Mouse (Mus musculus) lung, embryonic 14.5 days (tissue): ENCODE measurements around the gene Gm21497. TPM values are rescaled to one million over a fixed set of nuclear protein-coding genes. Genes with fewer than 3 reads are reported as not detected.
"Not testable (repeated sequence)": the region's sequence is repeated elsewhere in the genome, so short reads cannot be mapped to it uniquely, and the experiment has no call there.

Experiments
- ATAC-seq: fragments of 200-750 bp; cut with Nextera tagmentation; 2 replicates; pipeline ENCODE4 v1.8.0; 2017; ENCODE audit warnings: mild to moderate bottlenecking, moderate TSS enrichment, moderate library complexity; ENCODE audit not compliant: insufficient read depth
- DNase-seq: peaks from one replicate; pipeline ENCODE4 v3.0.0-alpha.2; 2015
- H3K27ac ChIP-seq: fragments of 300-500 bp; sonication (generic); 2 replicates; pipeline ENCODE4 v1.5.1; 2014; ENCODE audit warnings: low read depth, mild to moderate bottlenecking, moderate library complexity
- H3K27me3 ChIP-seq: fragments of 300-500 bp; sonication (generic); 2 replicates; pipeline ENCODE4 v1.6.1; 2014; ENCODE audit warnings: low read length, control low read depth; ENCODE audit not compliant: insufficient read depth
- H3K36me3 ChIP-seq: fragments of 300-500 bp; sonication (generic); 2 replicates; pipeline ENCODE4 v1.6.1; 2014; ENCODE audit warnings: control low read depth; ENCODE audit not compliant: insufficient read depth
- H3K4me1 ChIP-seq: fragments of 300-500 bp; sonication (generic); 2 replicates; pipeline ENCODE4 v1.6.1; 2014; ENCODE audit warnings: antibody characterized with exemption, control low read depth; ENCODE audit not compliant: insufficient read depth
- H3K4me2 ChIP-seq: fragments of 300-500 bp; sonication (generic); 2 replicates; pipeline ENCODE4 v1.6.1; 2014; ENCODE audit warnings: mild to moderate bottlenecking
- H3K4me3 ChIP-seq: fragments of 300-500 bp; sonication (generic); 2 replicates; pipeline ENCODE4 v1.5.1; 2014; ENCODE audit warnings: low read depth, low read length
- H3K9ac ChIP-seq: fragments of 300-500 bp; sonication (generic); 2 replicates; pipeline ENCODE4 v1.6.1; 2014
- H3K9me3 ChIP-seq: fragments of 300-500 bp; sonication (generic); 2 replicates; pipeline ENCODE4 v1.6.1; 2016; ENCODE audit warnings: low read depth, low read length, control low read depth
- WGBS: fragments of 180-500 bp; shearing (Covaris S2); extraction: QIAGEN DNeasy Blood & Tissue Kit; methylation state at CpG from one replicate; pipeline ENCODE4 v1.1.7; 2014; 5-methylcytosine and 5-hydroxymethylcytosine counted together
- polyA plus RNA-seq: library from polyadenylated mRNA; unstranded; fragments of >200 nt; fragmentation: Nextera tagmentation; extraction: Ambion mirVana; gene quantifications from 2 replicates; pipeline ENCODE4 v1.2.1, GENCODE M21; 2014

Gm21497 gene
- not detected in 2 replicates for polyA plus RNA-seq

DNA sequence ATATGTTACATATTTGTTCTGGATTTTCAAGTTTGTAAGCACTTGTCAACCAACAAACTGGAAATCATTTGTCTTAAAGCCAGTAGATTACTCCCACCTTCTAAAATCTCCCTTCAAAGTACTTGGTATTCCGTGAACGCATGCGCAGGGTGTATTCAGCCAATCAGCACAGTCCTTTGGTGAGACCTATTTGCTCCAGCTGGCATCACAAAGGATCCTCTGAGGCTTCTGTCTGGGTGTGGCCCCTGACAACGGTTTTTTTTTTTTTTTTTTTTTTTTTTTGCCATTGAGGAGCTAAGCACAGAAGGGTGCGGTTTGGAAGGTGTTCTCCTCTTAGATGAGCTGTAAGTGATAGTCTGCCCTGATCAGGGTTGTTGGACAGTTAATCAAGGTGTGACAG lies at the start of gene Gm21497:
Gene Gm21497, plus strand, starts transcription at position 301 of the 400 bp plus-strand sequence.
- DNase-seq = not testable (repeated sequence)
- no CpG with 5 or more reads among the region's 5 CpGs for WGBS

More for the DNA sequence above, at the start of gene Gm21497:
- H3K27ac ChIP-seq, H3K36me3 ChIP-seq, H3K4me3 ChIP-seq, H3K27me3 ChIP-seq, H3K9me3 ChIP-seq, ATAC-seq, H3K9ac ChIP-seq, H3K4me2 ChIP-seq, H3K4me1 ChIP-seq: not testable (repeated sequence)
